Mouse (Mus musculus): Measurements from ENCODE around the gene Eya2.
A peak's percentile ranks its signal among the peaks of the same experiment; 100 is the strongest.

The Eya2 gene

DNA sequence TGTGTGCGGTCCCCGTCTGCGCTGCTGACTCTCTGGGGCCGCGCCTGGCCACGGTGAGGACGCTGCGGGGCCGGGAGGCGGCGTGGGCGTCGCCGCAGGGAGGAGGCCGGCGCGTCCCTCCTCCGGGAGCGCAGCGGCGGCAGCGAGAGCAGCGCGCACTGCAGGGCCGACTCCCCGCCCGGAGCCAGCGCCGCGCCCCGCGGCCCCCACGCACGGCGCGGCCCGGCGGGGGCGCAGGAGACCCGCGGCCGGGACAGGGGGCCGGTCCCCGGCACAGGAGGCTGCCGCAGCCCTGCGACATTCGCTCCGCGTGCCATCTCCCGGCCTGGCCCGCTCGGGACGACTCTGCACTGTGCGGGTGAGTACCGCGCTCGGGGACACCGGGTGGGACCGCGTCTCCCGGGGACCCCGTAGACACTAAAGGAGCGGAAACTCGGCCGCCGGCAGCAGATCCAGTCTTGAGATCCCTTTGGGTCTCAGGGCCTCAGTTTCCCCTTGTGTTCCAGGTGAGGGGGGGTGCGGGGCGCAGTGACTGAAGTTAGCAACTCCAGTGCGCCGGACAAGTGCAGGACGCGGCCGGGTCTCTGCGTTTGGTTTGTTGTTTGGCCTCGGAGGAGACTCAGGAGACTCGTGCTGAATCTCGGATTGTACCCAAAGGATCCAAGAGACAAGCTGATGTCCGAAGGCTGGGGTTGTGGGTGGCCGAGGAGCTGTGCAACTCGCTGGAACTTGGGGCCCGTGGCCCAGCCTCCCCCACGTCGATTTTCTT, at the start of gene Eya2:
TSS of gene Eya2 (plus strand) at position 126 of the 769 bp plus-strand sequence.
- no peak for DNase-seq (ENCODE audit: low read depth, low spot score)

- no peak for DNase-seq (ENCODE audit: low read depth, low spot score)
Observed at GRCm38 (mm10) chr2:165545687-165546086, 49.1 kb upstream of the Eya2 start.

GRCm38 (mm10) chr2:165546341-165546740, 48.5 kb upstream of the Eya2 start:
- DNase-seq (ENCODE audit: low read depth, low spot score) = no peak

GRCm38 (mm10) chr2:165547410-165547809, 47.4 kb upstream of the Eya2 start:
- peak; percentile 35 for DNase-seq (ENCODE audit: low read depth, low spot score)

GRCm38 (mm10) chr2:165548627-165549026, 46.2 kb upstream of the Eya2 start:
- DNase-seq (ENCODE audit: low read depth, low spot score) = no peak

GRCm38 (mm10) chr2:165550410-165550809, 44.4 kb upstream of the Eya2 start:
- DNase-seq (ENCODE audit: low read depth, low spot score) = peak; percentile 22

DNA sequence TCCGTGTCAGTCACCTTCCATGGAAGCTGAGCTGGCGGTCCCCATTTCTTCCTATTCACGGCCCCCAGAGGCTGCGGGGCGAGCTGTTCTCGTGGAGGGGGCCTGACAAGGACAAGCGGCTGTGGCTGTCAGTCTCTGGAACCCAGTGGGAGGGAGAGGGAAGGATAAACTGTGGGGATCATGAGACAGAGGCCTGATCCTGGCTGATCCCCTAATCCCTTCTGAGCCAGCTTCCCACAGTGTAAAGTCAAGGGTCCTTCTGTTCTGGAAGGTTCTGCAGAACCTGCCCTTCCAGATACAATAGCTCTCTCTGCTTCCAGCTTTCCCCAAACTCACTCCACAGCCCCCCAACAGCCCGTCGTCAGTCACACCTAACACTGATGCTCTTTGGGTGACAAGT, 40.8 kb upstream of the Eya2 start:
- DNase-seq (ENCODE audit: low read depth, low spot score) = no peak

- no peak for DNase-seq (ENCODE audit: low read depth, low spot score)
Observed at GRCm38 (mm10) chr2:165557278-165557677, 37.6 kb upstream of the Eya2 start.

DNA sequence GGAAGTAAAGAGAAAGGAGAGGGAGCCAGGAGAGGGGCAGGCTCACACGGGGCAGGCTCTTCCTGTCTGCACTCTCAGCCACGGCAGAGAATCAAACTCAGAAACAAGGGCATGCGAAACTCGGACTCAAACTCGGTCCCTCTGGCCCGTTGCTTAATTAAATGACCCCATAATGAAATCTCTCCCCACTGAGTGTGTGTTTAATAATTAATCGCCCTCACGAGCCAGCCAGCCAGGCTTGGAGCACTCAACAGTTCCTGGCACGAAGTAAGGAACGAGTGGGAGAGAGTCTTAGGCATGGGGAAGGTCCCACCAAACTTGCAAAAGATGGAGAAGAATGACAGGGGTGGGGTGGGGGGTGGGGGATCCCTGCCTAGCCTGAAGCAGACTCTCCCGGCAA, 35.9 kb upstream of the Eya2 start:
- DNase-seq (ENCODE audit: low read depth, low spot score) = no peak

DNA sequence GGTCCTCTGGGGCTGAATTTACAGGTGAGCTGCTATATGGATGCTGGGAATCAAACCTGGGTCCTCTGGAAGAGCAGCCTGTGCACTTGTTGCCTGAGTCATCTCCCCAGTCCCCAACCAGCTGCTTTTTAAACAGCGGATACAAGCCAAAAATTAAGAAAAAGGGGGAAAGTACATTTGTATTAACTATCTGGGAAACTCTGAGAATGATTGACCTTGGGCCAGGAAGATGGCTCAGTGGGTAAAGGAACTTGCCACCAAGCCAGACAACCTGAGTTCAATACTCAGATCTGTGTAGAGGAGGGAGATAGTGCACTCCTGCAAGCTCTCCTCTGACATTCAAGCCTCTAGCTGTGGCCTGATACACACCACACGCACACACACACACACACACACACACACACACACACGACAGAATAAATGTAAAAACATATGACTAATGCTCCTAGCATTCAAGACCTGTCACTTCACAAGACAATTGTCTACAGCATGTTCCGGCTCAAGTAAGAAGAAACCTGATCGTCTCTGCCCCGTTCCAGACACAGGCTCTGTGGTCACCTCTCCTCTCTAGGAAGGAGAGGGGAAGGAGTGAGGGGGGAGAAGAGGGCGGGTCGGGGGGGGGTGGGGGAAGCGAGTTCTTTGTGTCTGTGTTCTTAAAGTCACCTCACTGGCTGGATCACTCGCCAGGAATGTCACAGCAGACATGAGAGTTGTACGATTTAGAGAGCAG, 35.2 kb upstream of the Eya2 start:
- no peak for DNase-seq (ENCODE audit: low read depth, low spot score)

GRCm38 (mm10) chr2:165561861-165562260, 33.0 kb upstream of the Eya2 start:
- no peak for DNase-seq (ENCODE audit: low read depth, low spot score)

DNA sequence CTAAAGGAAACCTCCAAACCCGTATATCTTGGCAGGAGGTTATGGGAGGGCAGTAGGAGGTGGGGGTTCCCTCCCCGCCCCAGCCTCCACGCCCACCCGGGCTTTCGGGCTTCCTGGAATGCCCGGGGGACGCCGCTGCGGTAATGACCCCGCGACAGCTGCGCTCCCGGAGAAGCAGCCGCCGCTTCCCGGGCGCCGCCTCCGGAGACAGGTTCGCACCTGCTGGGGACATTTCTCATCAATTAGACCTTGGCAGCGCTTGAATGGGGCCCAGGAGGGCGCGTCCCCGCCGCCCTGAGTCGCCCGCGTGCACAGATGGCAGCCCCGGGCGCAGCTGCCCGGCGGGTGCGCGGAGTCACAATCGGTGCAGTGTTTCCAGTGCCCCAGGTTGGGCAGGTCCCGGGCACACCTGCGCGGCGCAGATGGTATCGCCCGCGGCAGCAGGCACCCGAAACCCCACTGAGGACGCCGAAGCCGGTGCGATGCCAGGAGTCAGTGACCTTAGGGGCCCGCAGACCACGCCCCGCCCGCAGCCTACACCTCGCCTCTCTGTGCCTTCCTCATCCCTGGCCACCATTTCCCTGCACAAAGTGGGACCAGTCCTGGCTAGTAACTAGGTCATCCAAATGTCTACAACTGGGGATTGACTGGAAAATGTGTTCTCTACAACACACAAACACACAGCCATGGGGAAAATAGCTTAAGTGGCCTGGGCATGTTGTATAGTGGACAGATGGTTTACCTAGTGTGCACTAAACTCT, 31.4 kb upstream of the Eya2 start:
- DNase-seq (ENCODE audit: low read depth, low spot score) = no peak

DNA sequence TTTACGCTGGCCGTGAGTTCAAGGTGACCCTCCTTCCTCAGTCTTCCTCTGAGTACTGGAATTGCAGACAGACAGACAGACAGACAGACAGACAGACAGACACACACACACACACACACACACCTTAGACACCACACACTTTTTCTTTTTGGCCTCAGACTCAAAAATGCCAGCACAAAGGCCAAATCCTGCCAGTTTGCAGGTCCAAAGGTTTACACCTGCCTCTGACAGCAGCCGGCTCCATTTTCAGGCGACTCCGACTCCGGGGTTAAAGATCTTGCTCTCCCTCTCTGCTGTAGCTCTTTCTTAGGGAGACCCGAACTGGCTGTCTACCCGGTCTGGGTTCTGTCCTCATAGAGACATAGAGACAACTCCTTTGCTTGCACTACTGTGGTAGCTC, 30.7 kb upstream of the Eya2 start:
- no peak for DNase-seq (ENCODE audit: low read depth, low spot score)

GRCm38 (mm10) chr2:165564620-165565019, 30.2 kb upstream of the Eya2 start:
- no peak for DNase-seq (ENCODE audit: low read depth, low spot score)

DNA sequence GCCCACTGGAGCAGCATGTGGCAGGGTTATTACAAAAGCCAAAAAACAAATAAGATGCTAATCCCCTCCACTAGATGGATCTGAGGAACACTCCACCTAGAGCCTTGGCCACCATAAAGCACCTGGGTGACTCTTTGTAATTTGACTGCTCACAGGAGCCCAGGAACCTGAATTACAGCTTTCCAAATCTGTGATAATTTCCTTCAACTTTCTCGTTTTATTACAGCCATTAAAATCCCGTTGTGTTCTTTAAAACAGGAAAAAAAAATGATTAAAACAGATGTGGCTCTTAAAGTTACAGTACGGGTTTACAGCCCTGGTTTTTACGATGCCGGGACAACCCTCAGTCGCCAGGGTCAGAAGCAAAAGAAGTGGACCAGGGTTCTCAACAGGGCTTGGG, 27.9 kb upstream of the Eya2 start:
- DNase-seq (ENCODE audit: low read depth, low spot score) = no peak

DNA sequence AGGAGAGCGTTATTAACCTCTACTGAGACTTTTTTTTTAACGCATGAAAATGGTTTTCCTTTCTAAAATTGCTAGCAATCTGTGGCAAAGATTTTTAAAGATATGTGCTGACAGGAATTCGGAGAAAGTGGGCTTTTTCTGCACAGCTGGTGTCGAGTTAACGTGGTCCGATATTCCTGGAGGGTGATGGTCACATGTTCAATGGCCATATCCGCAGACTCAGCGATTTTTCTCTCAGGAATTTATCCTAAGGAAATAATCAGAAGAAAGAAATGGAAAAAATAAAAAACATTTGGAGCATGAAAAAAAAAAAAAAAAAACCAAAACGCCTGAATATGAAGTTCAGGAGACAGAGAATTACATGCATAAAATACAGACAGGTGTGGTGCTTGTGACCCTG, 27.0 kb upstream of the Eya2 start:
- DNase-seq (ENCODE audit: low read depth, low spot score) = no peak

- no peak for DNase-seq (ENCODE audit: low read depth, low spot score)
Observed at GRCm38 (mm10) chr2:165568911-165569310, 25.9 kb upstream of the Eya2 start.

- no peak for DNase-seq (ENCODE audit: low read depth, low spot score)
Observed at GRCm38 (mm10) chr2:165571216-165571778, 23.5 kb upstream of the Eya2 start.

GRCm38 (mm10) chr2:165583044-165583443, 11.8 kb upstream of the Eya2 start:
- DNase-seq (ENCODE audit: low read depth, low spot score) = no peak

- DNase-seq (ENCODE audit: low read depth, low spot score) = no peak
Observed at GRCm38 (mm10) chr2:165583518-165583917, 11.3 kb upstream of the Eya2 start.

DNA sequence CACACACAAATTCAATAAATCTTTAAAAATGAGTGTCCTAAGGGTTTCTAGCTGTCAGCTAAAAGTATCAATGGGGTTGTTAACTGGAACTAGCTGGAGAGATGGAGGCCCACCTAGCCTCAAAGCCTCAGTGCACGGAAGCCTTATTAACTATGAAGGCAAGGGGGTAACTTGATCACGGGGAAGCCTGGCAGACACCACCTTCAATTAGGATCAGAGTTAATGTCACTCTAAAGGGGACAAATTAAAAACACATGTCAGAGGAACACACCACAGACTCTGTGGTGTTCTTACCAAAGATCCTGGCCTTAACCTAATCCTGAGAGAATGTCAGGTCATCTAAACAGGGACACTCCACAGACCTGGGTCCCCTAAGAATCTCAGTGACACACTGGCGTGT, 10.3 kb upstream of the Eya2 start:
- DNase-seq (ENCODE audit: low read depth, low spot score) = no peak

GRCm38 (mm10) chr2:165590742-165591141, 4.1 kb upstream of the Eya2 start:
- DNase-seq (ENCODE audit: low read depth, low spot score) = no peak
